Mouse (Mus musculus) liver, postnatal 0 days (tissue): Measurements from ENCODE around the gene Retreg1.

Source experiments
- CTCF ChIP-seq: sonication (generic); IDR thresholded peaks from 2 replicates; pipeline ENCODE4 v1.5.1; 2016; ENCODE audit warnings: antibody characterized with exemption, low read depth
- EP300 ChIP-seq: IDR thresholded peaks from 2 replicates; pipeline ENCODE4 v1.6.1; 2016; ENCODE audit warnings: antibody characterized with exemption, low read depth, mild to moderate bottlenecking

DNA sequence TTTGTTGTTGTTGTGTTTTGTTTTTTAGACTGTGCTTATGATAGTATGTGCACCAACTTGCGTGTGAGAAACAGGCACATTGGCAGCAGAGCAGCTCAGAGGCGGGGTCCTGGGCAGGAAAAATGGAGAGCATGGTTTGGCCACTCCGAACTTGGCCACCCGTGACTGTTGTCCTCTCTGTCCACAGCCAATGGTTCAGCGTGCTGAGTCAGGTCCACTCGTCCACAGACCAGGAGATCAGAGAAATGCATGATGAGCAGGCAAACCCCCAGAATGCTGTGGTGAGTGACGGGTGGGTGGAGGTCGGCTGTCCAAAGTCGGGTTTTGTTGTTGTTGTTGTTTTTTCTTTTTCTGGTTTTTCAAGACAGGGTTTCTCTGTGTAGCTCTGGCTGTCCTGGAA lies 47.5 kb upstream of the Retreg1 start:
- TF ChIP-seq CTCF: no peak
- TF ChIP-seq EP300: no peak
